ENCODE assay signal across 16 mouse cellular contexts in the genomic region with DNA sequence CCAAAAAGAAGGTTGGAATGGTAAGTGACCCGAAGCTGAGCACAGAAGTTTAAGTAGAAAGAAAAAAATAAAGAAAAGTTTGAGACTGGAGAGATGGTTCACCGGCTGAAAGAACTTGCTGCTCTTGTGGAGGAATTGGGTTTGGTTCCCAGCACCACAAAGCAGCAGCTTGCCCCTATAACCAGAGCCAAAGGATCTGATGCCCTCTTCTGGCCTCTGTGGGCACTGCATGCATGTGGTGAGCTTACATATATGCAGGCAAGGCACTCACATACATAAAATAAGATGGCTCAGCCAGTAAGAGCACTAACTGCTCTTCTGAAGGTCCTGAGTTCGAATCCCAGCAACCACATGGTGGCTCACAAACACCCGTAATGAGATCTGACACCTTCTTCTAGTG. TPM values are rescaled to one million over a fixed set of nuclear protein-coding genes. Genes with fewer than 3 reads are reported as not detected.
DNase-seq lines count a peak whose midpoint lies in the region; ATAC-seq and TF ChIP-seq lines count a peak whose summit lies in the region.
"Had no signal": no experiment of that assay in that cellular context is flagged by ENCODE, and none has a peak within 500 bp of the region (broad histone marks: within the 10 kb centered on the region; RNA-seq: fewer than 3 reads in every experiment).

No protein-coding gene starts in this region.

- no peaks in the 10 kb centered on the region for H3K9me3 ChIP-seq in heart, embryonic 10.5 days
- no peaks in the 10 kb centered on the region for H3K9me3 ChIP-seq in lung, postnatal 0 days (ENCODE audit: low read length)
- H3K9me3 ChIP-seq in liver, postnatal 0 days (ENCODE audit: low read length) = no peaks in the 10 kb centered on the region; the same call in 1 of the 2 replicates
- H3K9me3 ChIP-seq: heart, embryonic 15.5 days; midbrain, embryonic 13.5 days; neural tube, embryonic 13.5 days had no signal

- no peaks in the 10 kb centered on the region for H3K36me3 ChIP-seq in heart, adult 2 months (ENCODE audit: control insufficient read depth, insufficient read depth, low read length)
- H3K36me3 ChIP-seq in heart, embryonic 10.5 days = no peaks in the 10 kb centered on the region
- H3K36me3 ChIP-seq in lung, postnatal 0 days (ENCODE audit: insufficient read depth, low read length) = no peaks in the 10 kb centered on the region
- H3K36me3 ChIP-seq in liver, postnatal 0 days (replicated peaks; ENCODE audit: insufficient read depth, low read length) = no peaks in the 10 kb centered on the region
- H3K36me3 ChIP-seq: heart, embryonic 15.5 days had no signal

- intact Hi-C loops in heart, adult 2 months (cut with DNase I) = no loop called here

- H3K9ac ChIP-seq in heart, adult 2 months (ENCODE audit: low read depth, low read length) = no peak overlapping the region
- no peak overlapping the region for H3K9ac ChIP-seq in lung, postnatal 0 days (replicated peaks; ENCODE audit: low read depth)
- no peak overlapping the region for H3K9ac ChIP-seq in liver, postnatal 0 days (replicated peaks)
- H3K9ac ChIP-seq: heart, embryonic 15.5 days; midbrain, embryonic 13.5 days; neural tube, embryonic 13.5 days had no signal

- 96% methylated on average over 4 of the region's 4 CpGs for WGBS in heart, adult 2 months
- WGBS in heart, embryonic 10.5 days = 93% methylated on average over 4 of the region's 4 CpGs
- WGBS in lung, postnatal 0 days = 96% methylated on average over 4 of the region's 4 CpGs
- WGBS in liver, postnatal 0 days (ENCODE audit: insufficient replicate concordance) = 86% methylated on average over 4 of the region's 4 CpGs

- TF ChIP-seq CTCF in heart, adult 2 months (IDR thresholded peaks at IDR 0.05) = peak; percentile 34; the same call in 1 of the 2 replicates
- peak; percentile 33 for TF ChIP-seq CTCF in lung, postnatal 0 days (IDR thresholded peaks at IDR 0.05)
- TF ChIP-seq CTCF in liver, postnatal 0 days (IDR thresholded peaks at IDR 0.05; ENCODE audit: low read depth) = peak; percentile 52

- no peak for DNase-seq in heart, adult 2 months
- DNase-seq in heart, embryonic 10.5 days (ENCODE audit: low spot score) = no peak
- no peak for DNase-seq in lung, postnatal 0 days (ENCODE audit: low spot score)
- no peak for DNase-seq in lung, postnatal 14 days
- DNase-seq in ES-CJ7 (ENCODE audit: low read depth, low spot score) = peak; percentile 97
- DNase-seq in liver, postnatal 0 days = no peak
- no peak for DNase-seq in kidney, adult 8-10 months
- DNase-seq in cerebellum, postnatal 36 days = no peak
- DNase-seq: cerebellum, adult 18-20 months; embryo, embryonic 11 days; retina, postnatal 1 day; thymus, postnatal 25 days had no signal

- H3K27me3 ChIP-seq in heart, adult 2 months (ENCODE audit: control insufficient read depth, insufficient read depth, low read length) = no peaks in the 10 kb centered on the region; the same call in 1 of the 2 replicates
- H3K27me3 ChIP-seq in heart, embryonic 10.5 days (ENCODE audit: insufficient read depth, poor library complexity, severe bottlenecking) = 0 out of 2 replicates have a peak, but pooled peaks cover 4% of the 10 kb centered on the region
- H3K27me3 ChIP-seq in lung, postnatal 0 days (replicated peaks; ENCODE audit: insufficient read depth, low read length) = no peaks in the 10 kb centered on the region
- H3K27me3 ChIP-seq in liver, postnatal 0 days (ENCODE audit: insufficient read depth, low read length) = no peaks in the 10 kb centered on the region
- H3K27me3 ChIP-seq: heart, embryonic 15.5 days; midbrain, embryonic 13.5 days; neural tube, embryonic 13.5 days had no signal

- no peak for TF ChIP-seq EP300 in heart, adult 2 months (IDR thresholded peaks at IDR 0.05; ENCODE audit: insufficient read depth, low read depth, low read length)
- no peak for TF ChIP-seq EP300 in lung, postnatal 0 days (IDR thresholded peaks at IDR 0.05)
- TF ChIP-seq EP300 in liver, postnatal 0 days (IDR thresholded peaks at IDR 0.05; ENCODE audit: low read depth) = no peak

- H3K4me1 ChIP-seq in heart, adult 2 months (ENCODE audit: control insufficient read depth, insufficient read depth, low read length) = no peaks in the 10 kb centered on the region
- peaks cover 14% of the 10 kb centered on the region for H3K4me1 ChIP-seq in heart, embryonic 10.5 days
- no peaks in the 10 kb centered on the region for H3K4me1 ChIP-seq in lung, postnatal 0 days (ENCODE audit: insufficient read depth, low read depth, low read length)
- H3K4me1 ChIP-seq in liver, postnatal 0 days (ENCODE audit: insufficient read depth) = peaks cover 6% of the 10 kb centered on the region; the same call in 1 of the 2 replicates

- no peak overlapping the region for H3K4me2 ChIP-seq in lung, postnatal 0 days (replicated peaks; ENCODE audit: low read depth, low read length)
- H3K4me2 ChIP-seq in liver, postnatal 0 days (ENCODE audit: low read depth, low read length) = no peak overlapping the region
- H3K4me2 ChIP-seq: heart, embryonic 15.5 days; midbrain, embryonic 13.5 days; neural tube, embryonic 13.5 days had no signal

- H3K79me2 ChIP-seq in heart, adult 2 months (replicated peaks; ENCODE audit: control insufficient read depth, insufficient read depth, low read length) = no peaks in the 10 kb centered on the region

- H3K4me3 ChIP-seq in heart, adult 2 months = no peak overlapping the region
- no peak overlapping the region for H3K4me3 ChIP-seq in heart, embryonic 10.5 days
- no peak overlapping the region for H3K4me3 ChIP-seq in lung, postnatal 0 days (ENCODE audit: low read depth, low read length)
- no peak overlapping the region for H3K4me3 ChIP-seq in liver, postnatal 0 days (ENCODE audit: low read depth, low read length)
- H3K4me3 ChIP-seq: heart, embryonic 15.5 days; midbrain, embryonic 13.5 days; neural tube, embryonic 13.5 days had no signal

- no peak overlapping the region for H3K27ac ChIP-seq in heart, adult 2 months
- no peak overlapping the region for H3K27ac ChIP-seq in heart, embryonic 10.5 days
- H3K27ac ChIP-seq in lung, postnatal 0 days (ENCODE audit: low read length) = no peak overlapping the region
- no peak overlapping the region for H3K27ac ChIP-seq in liver, postnatal 0 days (ENCODE audit: low read depth)
- H3K27ac ChIP-seq: heart, embryonic 15.5 days; midbrain, embryonic 13.5 days; neural tube, embryonic 13.5 days had no signal

- no peak for TF ChIP-seq POLR2A in heart, adult 2 months (IDR thresholded peaks at IDR 0.05; ENCODE audit: insufficient read depth, low read depth, low read length)

- no peak for ATAC-seq in lung, postnatal 0 days
- no peak for ATAC-seq in liver, postnatal 0 days
- ATAC-seq: activated CD4-positive, CD25-positive, alpha-beta regulatory T cell, adult 4 months; midbrain, embryonic 13.5 days had no signal

RNA-seq across cellular contexts. Expression of a gene that starts 7.6 kb away (rescaled TPM):
- total RNA-seq in heart, adult 2 months (2021) = under 1 TPM; 0.11 to 0.26 TPM
- polyA plus RNA-seq in heart, adult 2 months (2012; rRNA removed) = 0.29 and 0.53 TPM in 2 replicates
- 4.4 TPM in 2 replicates for polyA plus RNA-seq in heart, embryonic 10.5 days (2016; fragmentation: Nextera tagmentation; extraction: Ambion mirVana)
- 1.6 and 2.0 TPM in 2 replicates for polyA plus RNA-seq in lung, postnatal 0 days (2015; fragmentation: Nextera tagmentation; extraction: Ambion mirVana)
- 0.80 and 1.1 TPM in 2 replicates for polyA plus RNA-seq in liver, postnatal 0 days (2015; fragmentation: Nextera tagmentation; extraction: Ambion mirVana)
- polyA plus RNA-seq: activated CD4-positive, CD25-positive, alpha-beta regulatory T cell, adult 4 months had no signal

RNA-seq across cellular contexts. Expression of a gene that starts 21.7 kb away (rescaled TPM):
- total RNA-seq in heart, adult 2 months (2021) = 1 to 10 TPM; 5.3 to 6.2 TPM
- 3.9 and 4.6 TPM in 2 replicates for polyA plus RNA-seq in heart, adult 2 months (2012; rRNA removed)
- 28.9 and 31.5 TPM in 2 replicates for polyA plus RNA-seq in heart, embryonic 10.5 days (2016; fragmentation: Nextera tagmentation; extraction: Ambion mirVana)
- polyA plus RNA-seq in lung, postnatal 0 days (2015; fragmentation: Nextera tagmentation; extraction: Ambion mirVana) = 4.5 and 6.0 TPM in 2 replicates
- polyA plus RNA-seq in liver, postnatal 0 days (2015; fragmentation: Nextera tagmentation; extraction: Ambion mirVana) = 6.3 TPM in 2 replicates

RNA-seq across cellular contexts. Expression of a gene that starts 33.5 kb away (rescaled TPM):
- 100 to 1,000 TPM; 125 to 134 TPM for total RNA-seq in heart, adult 2 months (2021)
- polyA plus RNA-seq in heart, adult 2 months (2012; rRNA removed) = 137 and 147 TPM in 2 replicates
- polyA plus RNA-seq in heart, embryonic 10.5 days (2016; fragmentation: Nextera tagmentation; extraction: Ambion mirVana) = 153 and 172 TPM in 2 replicates
- 133 and 144 TPM in 2 replicates for polyA plus RNA-seq in lung, postnatal 0 days (2015; fragmentation: Nextera tagmentation; extraction: Ambion mirVana)
- 54.1 and 54.9 TPM in 2 replicates for polyA plus RNA-seq in liver, postnatal 0 days (2015; fragmentation: Nextera tagmentation; extraction: Ambion mirVana)
